Mouse (Mus musculus) heart, postnatal 36 days (tissue): ENCODE results near the gene Dnm3. TPM values are rescaled to one million over a fixed set of nuclear protein-coding genes. Genes with fewer than 3 reads are reported as not detected.

Experiments
- DNase-seq, 2 experiments: peaks; one replicate each; pipeline ENCODE4 v3.0.0; 2021 to 2022
- intact Hi-C: fragments of 180-260 bp; cut with DNase I; formaldehyde crosslinking; loops from one replicate; pipeline ENCODE4 v1.15.1; 2025
- total RNA-seq, 2 experiments: library from RNA; stranded (reverse); gene quantifications; 2 replicates each; pipeline ENCODE4 v1.2.3; 2021

The Dnm3 gene
- total RNA-seq, 2 experiments from 2014 or later, result 5.2 to 10.0 TPM

GRCm38 (mm10) chr1:162015247-162015862 lies 462.5 kb downstream of the Dnm3 start:
- intact Hi-C loops, result no loop called here
- no peak for DNase-seq

- intact Hi-C loops, result no loop called here
- DNase-seq, result no peak
Observed at GRCm38 (mm10) chr1:162013561-162013960, 464.3 kb downstream of the Dnm3 start.

- no peak for DNase-seq
- intact Hi-C loops, result no loop called here
Observed at GRCm38 (mm10) chr1:162011523-162012245, 466.1 kb downstream of the Dnm3 start.

DNA sequence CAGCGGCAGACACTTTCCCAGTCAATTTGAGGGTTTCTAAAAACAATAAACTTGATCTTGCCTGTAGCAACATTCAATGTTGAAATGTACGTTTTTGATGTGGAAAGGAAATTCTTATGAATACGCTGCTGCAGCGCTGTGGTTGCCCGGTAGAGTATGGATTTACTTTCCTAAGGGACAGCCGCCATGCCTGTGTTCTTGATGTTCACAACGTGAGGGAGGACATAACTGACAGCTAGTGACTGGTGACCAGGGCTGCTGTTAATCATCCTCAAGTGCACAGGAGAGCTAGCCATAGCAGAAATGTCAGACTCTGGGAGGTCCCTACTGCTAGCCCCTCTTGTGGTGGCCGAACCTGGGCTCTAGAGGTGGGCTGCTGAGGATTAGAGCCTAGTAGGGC lies 468.7 kb downstream of the Dnm3 start:
- intact Hi-C loops, result loop anchor here (5.0 kb wide), 1 partner anchor 178 kb away; no protein-coding TSS in a partner anchor
- DNase-seq, result no peak

DNA sequence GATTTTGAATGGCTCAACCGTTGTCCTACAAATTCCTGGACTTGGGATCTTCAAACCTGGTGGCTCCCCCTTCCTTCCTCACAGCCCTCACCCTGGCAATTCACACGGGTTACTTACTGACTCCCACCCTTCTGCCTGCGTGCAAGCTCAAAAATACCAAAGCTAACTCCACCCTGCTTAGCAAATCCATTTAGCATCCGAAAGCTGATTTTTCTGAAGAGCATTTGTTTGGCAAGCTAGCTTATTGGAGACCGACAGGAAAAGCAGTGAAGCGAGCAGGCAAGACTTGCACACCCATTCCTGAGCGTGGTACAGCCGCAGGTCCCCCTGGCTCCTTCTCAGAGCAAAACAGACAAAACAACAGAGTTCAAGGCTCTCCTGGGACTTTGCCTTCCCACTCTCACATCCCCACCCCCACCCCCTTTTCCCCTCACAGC lies 469.2 kb downstream of the Dnm3 start:
- DNase-seq, result no peak
- intact Hi-C loops, result loop anchor here (5.0 kb wide), 1 partner anchor 179 kb away; no protein-coding TSS in a partner anchor

DNA sequence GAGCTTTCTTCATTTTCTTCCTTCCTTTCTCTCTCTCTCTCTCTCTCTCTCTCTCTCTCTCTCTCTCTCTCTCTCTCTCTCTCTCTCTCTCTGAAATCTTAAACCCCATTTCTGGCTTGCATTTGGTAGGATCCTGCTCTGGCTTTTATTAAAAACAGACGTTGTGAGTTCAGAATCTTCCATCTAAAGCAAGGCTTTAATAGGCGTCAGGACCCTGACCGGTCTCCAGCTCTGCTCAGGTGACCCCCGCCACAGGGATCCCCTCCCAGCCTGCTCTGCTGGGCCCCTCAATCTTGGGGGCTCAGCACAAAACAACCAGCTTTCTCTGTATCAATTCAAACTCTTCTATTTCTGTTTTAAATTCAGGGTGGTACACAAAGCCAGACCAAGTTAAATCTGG lies 469.6 kb downstream of the Dnm3 start:
- intact Hi-C loops, result loop anchor here (5.0 kb wide), 1 partner anchor 179 kb away; no protein-coding TSS in a partner anchor
- no peak for DNase-seq

DNA sequence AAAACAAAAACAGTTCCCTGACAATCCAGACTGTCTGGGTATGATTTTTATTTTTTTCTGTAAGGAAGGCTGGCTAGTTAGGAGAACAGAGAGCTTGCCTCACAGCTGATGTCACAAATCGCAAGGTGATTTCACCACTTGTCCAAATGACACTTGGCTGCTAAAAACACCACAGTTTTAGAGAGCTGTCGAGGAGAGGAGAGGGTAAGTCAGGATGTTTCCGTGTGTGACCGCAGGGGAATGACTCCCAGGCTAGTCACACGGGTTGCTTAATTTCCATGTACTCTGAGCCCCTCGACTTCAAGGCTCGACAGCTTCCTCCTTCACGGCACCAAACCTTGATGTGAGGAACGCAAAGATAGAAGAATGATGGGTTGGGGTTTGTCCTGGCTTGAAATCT lies 471.7 kb downstream of the Dnm3 start:
- no peak for DNase-seq
- intact Hi-C loops, result loop anchor here (5.0 kb wide), 1 partner anchor 181 kb away; no protein-coding TSS in a partner anchor

DNA sequence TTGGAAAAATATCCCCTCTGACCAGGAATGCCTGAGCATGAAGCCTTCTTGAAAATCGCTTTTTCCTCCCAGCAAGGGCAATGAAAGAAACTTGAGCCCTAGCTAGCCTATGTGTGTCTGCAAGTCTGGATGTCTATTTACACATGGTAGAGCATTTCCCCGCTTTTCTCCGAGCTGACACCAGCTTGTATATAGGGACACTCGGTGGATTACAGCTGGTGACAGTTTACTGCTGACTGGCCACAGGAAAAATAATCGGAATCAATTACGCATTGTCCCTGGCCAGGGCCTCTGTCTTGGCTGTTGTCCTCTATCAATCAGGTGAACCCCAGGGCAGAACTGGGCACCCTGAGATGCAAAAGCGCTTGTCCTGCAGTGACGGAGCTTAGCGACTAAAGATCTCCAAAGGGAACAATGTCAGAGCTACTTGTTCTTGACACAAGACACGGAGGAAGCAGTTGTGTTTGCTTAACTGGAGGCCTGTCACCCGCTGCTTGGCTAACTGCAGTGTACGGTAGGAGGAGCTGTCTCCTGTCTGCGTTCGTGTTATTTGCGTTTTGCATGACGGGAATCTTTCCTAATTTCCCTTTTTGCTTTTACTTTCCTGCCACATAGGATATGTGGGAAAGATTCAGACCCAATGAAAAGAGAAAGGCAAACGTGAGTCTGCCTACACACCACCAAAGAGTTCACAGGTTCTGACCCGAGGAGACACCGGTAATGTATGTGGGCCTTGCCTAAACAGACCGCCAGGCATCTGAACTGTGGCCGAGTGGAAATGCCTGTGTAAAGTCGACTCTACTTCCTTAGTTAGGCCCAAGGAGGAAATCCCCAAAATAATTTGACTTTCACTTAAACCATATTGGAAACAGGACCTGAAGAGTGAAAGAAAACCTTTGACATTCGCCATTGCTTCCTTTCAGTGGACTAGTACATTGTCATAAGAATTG lies 472.7 kb downstream of the Dnm3 start:
- intact Hi-C loops, result loop anchor here (2.0 to 5.0 kb wide), 4 partner anchors 36 to 212 kb away; no protein-coding TSS in a partner anchor
- DNase-seq, result peak; percentile 54 to 62

GRCm38 (mm10) chr1:162004518-162004780 lies 473.4 kb downstream of the Dnm3 start:
- intact Hi-C loops, result loop anchor here (2.0 to 5.0 kb wide), 3 partner anchors 36 to 213 kb away; no protein-coding TSS in a partner anchor
- DNase-seq, result no peak

DNA sequence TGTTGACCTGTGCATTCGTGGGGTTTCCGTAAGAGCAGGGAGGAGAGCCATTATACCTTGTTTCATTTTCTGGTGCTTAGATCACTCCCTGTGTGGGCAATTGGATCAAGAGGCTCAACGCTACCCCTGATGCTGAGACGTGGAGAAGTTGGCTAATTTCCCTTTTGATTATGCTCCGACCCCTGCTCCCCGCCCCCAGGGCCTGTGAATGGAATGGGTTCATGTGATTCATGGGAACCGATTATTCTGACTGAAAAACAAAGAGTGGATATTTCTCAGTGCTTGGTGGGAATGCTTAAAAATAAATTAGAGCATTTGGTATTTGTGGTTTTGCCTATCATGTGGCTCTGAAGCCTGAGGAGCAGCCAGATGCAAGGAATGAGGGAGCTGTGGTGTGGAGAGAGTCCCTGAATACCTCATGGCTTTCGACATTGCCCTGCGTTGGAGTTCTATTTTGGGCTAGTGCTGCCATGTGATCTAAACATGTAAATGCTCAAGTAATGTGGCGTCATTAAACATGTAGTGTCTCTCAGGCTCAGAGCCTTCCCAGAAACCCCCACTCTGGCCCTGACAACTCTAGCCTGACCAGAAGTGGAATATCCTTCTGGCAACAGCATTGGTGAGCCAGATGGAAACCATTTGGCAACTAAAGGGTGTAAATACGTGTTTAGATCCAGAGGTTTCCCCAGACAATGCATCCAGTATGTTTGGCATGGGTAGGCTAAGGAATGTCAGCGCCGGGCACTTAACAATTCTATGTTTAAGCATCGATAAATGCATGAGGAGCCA lies 473.9 kb downstream of the Dnm3 start:
- intact Hi-C loops, result loop anchor here (2.0 to 5.0 kb wide), 3 partner anchors 37 to 213 kb away; no protein-coding TSS in a partner anchor
- no peak for DNase-seq

- peak in 1 of 2 experiments; percentile 29 for DNase-seq
Observed at GRCm38 (mm10) chr1:162001328-162001727, 476.5 kb downstream of the Dnm3 start.

DNA sequence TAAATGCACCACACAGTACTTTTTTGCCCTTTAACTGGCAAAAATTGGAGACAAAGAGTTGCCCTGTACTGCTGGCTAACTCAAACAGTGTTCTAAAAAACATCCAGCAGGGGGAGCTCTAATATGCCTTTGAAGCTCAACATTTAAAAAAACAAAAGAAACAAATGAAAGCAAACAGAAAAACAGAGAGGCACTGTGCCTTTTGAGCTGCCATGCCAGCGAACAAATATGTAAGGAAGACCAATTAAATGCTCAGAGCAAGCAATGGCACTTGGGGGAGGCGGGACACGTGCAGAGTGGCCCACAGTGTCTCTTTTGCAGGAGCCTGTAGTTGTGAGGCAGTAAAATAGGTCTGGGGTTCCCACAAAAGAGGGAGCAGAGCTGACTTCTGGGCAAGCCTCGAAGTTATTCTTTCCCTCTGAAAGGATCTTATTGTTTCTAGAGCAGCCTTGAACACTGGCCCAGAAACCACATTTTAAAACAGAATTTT lies 477.9 kb downstream of the Dnm3 start:
- peak; percentile 34 to 63 for DNase-seq
- intact Hi-C loops, result loop anchor here (1.0 to 5.0 kb wide), 4 partner anchors 97 to 313 kb away; no protein-coding TSS in a partner anchor

More at GRCm38 (mm10) chr1:162001328-162001727, 476.5 kb downstream of the Dnm3 start:
- intact Hi-C loops, result loop anchor here (5.0 kb wide), 2 partner anchors 96 to 216 kb away; no protein-coding TSS in a partner anchor

DNA sequence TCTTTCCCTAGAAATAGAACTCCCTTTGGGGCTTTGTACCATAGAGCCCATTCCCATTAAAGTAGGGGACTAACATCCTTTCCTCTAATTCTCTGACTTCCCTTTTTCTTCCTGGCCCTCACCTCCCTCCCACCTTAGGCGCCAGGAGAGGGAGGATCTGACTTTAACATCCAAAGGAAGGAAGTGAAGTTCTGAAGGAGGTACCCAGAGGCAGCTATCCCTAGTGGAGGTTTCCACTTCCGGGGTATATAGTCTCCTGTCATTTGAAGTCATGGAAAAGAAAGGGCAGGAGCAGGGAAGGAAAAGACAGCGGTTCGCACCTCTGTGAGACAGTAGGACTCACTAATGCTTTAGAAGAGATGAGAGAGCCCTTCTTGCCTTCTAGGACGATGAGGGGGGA lies 478.5 kb downstream of the Dnm3 start:
- no peak for DNase-seq
- intact Hi-C loops, result loop anchor here (1.0 kb wide), 1 partner anchor 314 kb away; no protein-coding TSS in a partner anchor

DNA sequence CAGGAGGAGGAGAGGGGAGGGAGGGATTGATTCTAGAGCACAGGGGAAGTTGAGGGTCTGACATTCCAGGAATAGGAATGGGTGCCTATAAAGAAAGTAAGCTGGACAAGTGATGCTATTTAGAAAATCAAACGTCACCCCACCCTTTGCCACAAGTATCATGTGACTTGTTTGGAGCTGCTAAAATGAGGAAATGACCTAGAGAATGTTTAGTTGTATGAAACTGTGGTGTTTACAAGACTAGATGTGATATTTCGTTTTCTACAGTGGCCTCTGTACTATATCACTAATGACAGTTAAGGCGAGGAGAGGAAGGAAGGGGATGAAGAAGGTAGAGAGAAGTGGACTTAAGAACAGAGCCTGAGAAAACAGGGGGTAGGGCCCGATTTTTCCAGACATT lies 479.1 kb downstream of the Dnm3 start:
- no peak for DNase-seq
- intact Hi-C loops, result loop anchor here (1.0 kb wide), 1 partner anchor 315 kb away; no protein-coding TSS in a partner anchor

- intact Hi-C loops, result no loop called here
- DNase-seq, result no peak
Observed at GRCm38 (mm10) chr1:161992389-161992788, 485.4 kb downstream of the Dnm3 start.

- intact Hi-C loops, result no loop called here
- DNase-seq, result no peak
Observed at GRCm38 (mm10) chr1:161991846-161992245, 486.0 kb downstream of the Dnm3 start.

GRCm38 (mm10) chr1:161990684-161991578 lies 486.9 kb downstream of the Dnm3 start:
- intact Hi-C loops, result no loop called here
- no peak for DNase-seq

DNA sequence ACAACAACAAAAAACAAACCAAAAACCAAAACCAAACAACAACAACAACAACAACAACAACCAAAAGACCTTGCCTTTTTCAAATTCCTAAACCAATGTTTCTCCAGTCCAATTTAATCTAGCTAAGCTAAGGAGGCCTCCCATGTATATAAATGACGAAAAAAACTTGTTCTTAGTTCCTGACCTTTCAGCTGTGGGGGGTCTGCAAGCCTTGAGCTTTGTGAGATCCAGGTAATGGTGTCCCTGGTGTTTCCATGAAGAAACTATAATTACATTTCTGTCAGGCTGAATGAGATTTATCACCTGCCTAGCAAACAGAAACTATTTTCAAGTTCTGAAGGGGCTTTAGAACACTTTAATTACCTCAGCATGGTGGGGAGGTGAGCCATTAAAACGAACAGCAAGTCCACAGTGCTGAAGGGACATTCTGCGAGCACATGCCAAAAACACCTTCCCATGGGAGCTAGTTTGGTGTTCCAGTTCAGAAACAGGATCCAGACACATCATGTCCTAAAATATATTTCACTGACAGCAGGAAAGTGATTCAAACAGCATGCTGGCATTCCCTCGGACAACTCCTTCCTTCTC lies 493.8 kb downstream of the Dnm3 start:
- peak; percentile 41 to 59 for DNase-seq
- intact Hi-C loops, result loop anchor here (5.0 kb wide), 1 partner anchor 563 kb away; the partner anchor contains the start of gene Mettl13
